Mouse (Mus musculus) 3T3-L1 (cell line): ENCODE measurements around the gene Gm6121.
"Not testable (repeated sequence)": the region's sequence is repeated elsewhere in the genome, so short reads cannot be mapped to it uniquely, and the experiment has no call there.

Experiments used
- DNase-seq: peaks from one replicate; pipeline ENCODE4 v3.0.0-alpha.2; 2015; ENCODE audit warnings: low read depth, low spot score

The Gm6121 gene

GRCm38 (mm10) chrX:26935597-26935996 is at the start of gene Gm6121:
Gene Gm6121 (minus strand): TSS chrX:26935697.
- not testable (repeated sequence) for DNase-seq
